ENCODE assay signal across 18 mouse cellular contexts in genomic region chr10:59939081-59939480, GRCm38 (mm10). TPM values are rescaled to one million over a fixed set of nuclear protein-coding genes. Genes with fewer than 3 reads are reported as not detected.
DNase-seq lines count a peak whose midpoint lies in the region; ATAC-seq and TF ChIP-seq lines count a peak whose summit lies in the region.
"Had no signal": no experiment of that assay in that cellular context is flagged by ENCODE, and none has a peak within 500 bp of the region (broad histone marks: within the 10 kb centered on the region; RNA-seq: fewer than 3 reads in every experiment).

No protein-coding gene starts in this region.

- TF ChIP-seq CTCF in gastrocnemius, adult 2 months (IDR thresholded peaks at IDR 0.05): no peak

- H3K27ac ChIP-seq in gastrocnemius, adult 2 months: no peak overlapping the region
- H3K27ac ChIP-seq: embryonic facial prominence, embryonic 12.5 days; forebrain, embryonic 13.5 days; hindbrain, embryonic 10.5 days; hindbrain, embryonic 14.5 days had no signal

- peak; percentile 36; the same call in 1 of the 2 replicates for ATAC-seq in neutrophil, adult 5-6 weeks (ENCODE audit: extremely low read depth, insufficient number of reproducible peaks, low FRiP score, poor library complexity, severe bottlenecking)
- ATAC-seq: forebrain, embryonic 13.5 days; forebrain, postnatal 0 days; intestine, postnatal 0 days had no signal

- no peak overlapping the region for H3K4me3 ChIP-seq in gastrocnemius, adult 2 months
- H3K4me3 ChIP-seq: embryonic facial prominence, embryonic 12.5 days; forebrain, embryonic 13.5 days; heart, embryonic 12.5 days; hindbrain, embryonic 10.5 days had no signal

- peak; percentile 70 for DNase-seq in A20 (ENCODE audit: low read depth, low spot score)
- peak; percentile 44 for DNase-seq in CD4-positive helper T cell, adult 2 months (ENCODE audit: low read depth, low spot score)
- DNase-seq in induced T-regulatory cell, adult 2 months (ENCODE audit: low read depth): peak; percentile 69
- DNase-seq in ovary, postnatal 14 days (ENCODE audit: low spot score): no peak
- DNase-seq in gastrocnemius, adult 2 months: no peak
- no peak for DNase-seq in kidney, adult 9 months
- DNase-seq: adrenal gland, adult 8-10 months; cerebellum, adult 8-10 months; cerebellum, postnatal 25 days; forebrain, postnatal 0 days; gastrocnemius, postnatal 25 days had no signal

- intact Hi-C loops in gastrocnemius, adult 2 months (cut with DNase I): no loop called here

RNA-seq across cellular contexts. Expression of gene Ddit4, which starts 12.6 kb away (rescaled TPM):
- 5.6 and 8.1 TPM in 2 replicates for total RNA-seq in neutrophil, adult 5-6 weeks (2017)
- total RNA-seq in gastrocnemius, adult 2 months (2021): 100 to 1,000 TPM in 1 of 2 experiments, 10 to 100 TPM in 1; 15.4 to 183 TPM

RNA-seq across cellular contexts. Expression of gene Dnajb12, which starts 59.7 kb away (rescaled TPM):
- 24.7 and 32.5 TPM in 2 replicates for total RNA-seq in neutrophil, adult 5-6 weeks (2017)
- 10 to 100 TPM; 60.4 to 77.5 TPM for total RNA-seq in gastrocnemius, adult 2 months (2021)

Comparison
In these comparisons a context has a peak if more than half of its experiments do, and no peak if none do; other contexts are left out.
1. DNase-seq: peak in A20 (single experiment), CD4-positive helper T cell, adult 2 months (single experiment) and induced T-regulatory cell, adult 2 months (single experiment); none in ovary, postnatal 14 days (single experiment), gastrocnemius, adult 2 months (single experiment) and kidney, adult 9 months (single experiment).